Mouse (Mus musculus) cerebellum, postnatal 36 days (tissue): ENCODE measurements around the gene Fcer2a.
A peak's percentile ranks its signal among the peaks of the same experiment; 100 is the strongest.

Experiments
- DNase-seq, 2 experiments: peaks; one replicate each; pipeline ENCODE4 v3.0.0; 2021 to 2022; ENCODE audit warnings: mixed read lengths in 2 of 2

Gene Fcer2a

GRCm38 (mm10) chr8:3694121-3694520, at the start of gene Fcer2a:
Gene Fcer2a, minus strand, starts transcription at chr8:3694175.
- no peak for DNase-seq

- no peak for DNase-seq
Measured at GRCm38 (mm10) chr8:3736947-3737346, 43.0 kb upstream of the Fcer2a start.

- no peak for DNase-seq
Measured at GRCm38 (mm10) chr8:3735599-3735998, 41.6 kb upstream of the Fcer2a start.

GRCm38 (mm10) chr8:3734084-3734483, 40.1 kb upstream of the Fcer2a start:
- DNase-seq: no peak

- no peak for DNase-seq
Measured at GRCm38 (mm10) chr8:3721041-3721440, 27.1 kb upstream of the Fcer2a start.

GRCm38 (mm10) chr8:3720551-3720950, 26.6 kb upstream of the Fcer2a start, which contains the start of gene Clec4g:
Gene Clec4g, minus strand, starts transcription at chr8:3720651.
- DNase-seq: no peak

GRCm38 (mm10) chr8:3718559-3718958, 24.6 kb upstream of the Fcer2a start:
- peak; percentile 64 to 68 for DNase-seq

- no peak for DNase-seq
Measured at GRCm38 (mm10) chr8:3717321-3717954, 23.5 kb upstream of the Fcer2a start.

- DNase-seq: no peak
Measured at GRCm38 (mm10) chr8:3711646-3712045, 17.7 kb upstream of the Fcer2a start.

- DNase-seq: no peak
Measured at GRCm38 (mm10) chr8:3710312-3710711, 16.3 kb upstream of the Fcer2a start.

GRCm38 (mm10) chr8:3707611-3708010, 13.6 kb upstream of the Fcer2a start:
- DNase-seq: no peak

GRCm38 (mm10) chr8:3705711-3706110, 11.7 kb upstream of the Fcer2a start:
- peak; percentile 13 to 18 for DNase-seq

GRCm38 (mm10) chr8:3701491-3701890, 7.5 kb upstream of the Fcer2a start:
- no peak for DNase-seq

- no peak for DNase-seq
Measured at GRCm38 (mm10) chr8:3690774-3691173, 3.2 kb downstream of the Fcer2a start.

GRCm38 (mm10) chr8:3687537-3687936, 6.4 kb downstream of the Fcer2a start:
- DNase-seq: no peak

GRCm38 (mm10) chr8:3685422-3685821, 8.6 kb downstream of the Fcer2a start:
- no peak for DNase-seq

- DNase-seq: no peak
Measured at GRCm38 (mm10) chr8:3684530-3684929, 9.4 kb downstream of the Fcer2a start.

- peak; percentile 81 to 83 for DNase-seq
Measured at GRCm38 (mm10) chr8:3683408-3684176, 10.4 kb downstream of the Fcer2a start.

GRCm38 (mm10) chr8:3682435-3682834, 11.5 kb downstream of the Fcer2a start:
- peak in 1 of 2 experiments; percentile 23 for DNase-seq

GRCm38 (mm10) chr8:3679656-3680055, 14.3 kb downstream of the Fcer2a start:
- peak in 1 of 2 experiments; percentile 28 for DNase-seq

- DNase-seq: peak; percentile 53 to 63
Measured at GRCm38 (mm10) chr8:3679236-3679635, 14.7 kb downstream of the Fcer2a start.

GRCm38 (mm10) chr8:3678831-3679230, 15.1 kb downstream of the Fcer2a start:
- no peak for DNase-seq

- no peak for DNase-seq
Measured at GRCm38 (mm10) chr8:3676993-3677579, 16.9 kb downstream of the Fcer2a start.
